Mouse (Mus musculus) bone marrow, adult 2 months (tissue): ENCODE data around the gene Fam189a1.

Experiments
- CTCF ChIP-seq: fragments of 200-500 bp; IDR thresholded peaks from 2 replicates; pipeline ENCODE4 v1.5.1; 2011; ENCODE audit warnings: low read length, control low read depth; ENCODE audit not compliant: control insufficient read depth, insufficient read depth
- POLR2A ChIP-seq: fragments of 200-500 bp; IDR thresholded peaks from 2 replicates; pipeline ENCODE4 v1.6.1; 2011; ENCODE audit warnings: low read depth, mild to moderate bottlenecking, control low read depth, low read length, borderline replicate concordance; ENCODE audit not compliant: control insufficient read depth

DNA sequence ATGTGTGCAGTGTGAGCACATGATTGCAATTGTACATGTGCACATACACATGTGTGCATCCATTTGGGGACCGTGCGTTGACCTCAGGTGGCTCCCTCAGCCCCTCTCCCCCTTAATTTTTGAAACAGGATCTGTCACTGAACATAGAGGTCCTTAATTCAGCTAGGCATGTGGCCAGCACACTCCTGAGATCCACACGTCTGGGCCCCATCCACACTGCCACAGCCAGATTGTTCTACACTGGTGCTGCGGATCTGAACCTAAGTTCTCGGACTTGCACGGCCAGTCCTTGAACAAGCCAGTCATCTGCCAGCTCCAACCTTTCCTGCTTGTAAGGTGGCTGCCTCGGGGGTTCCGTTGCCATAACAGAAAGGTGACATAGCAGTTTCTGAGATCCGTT, 7.3 kb downstream of the Fam189a1 start:
- TF ChIP-seq CTCF (no peak), POLR2A (no peak)
